Mouse (Mus musculus) G1E (cell line): ENCODE results near the gene Inafm2. TPM values are rescaled to one million over a fixed set of nuclear protein-coding genes. Genes with fewer than 3 reads are reported as not detected.
A peak's percentile ranks its signal among the peaks of the same experiment; 100 is the strongest.

Experiments
- ATAC-seq: 2 replicates; pipeline ENCODE4 v1.8.0; 2016; ENCODE audit warnings: mild to moderate bottlenecking; ENCODE audit not compliant: insufficient number of reproducible peaks, poor library complexity, low FRiP score, severe bottlenecking; ENCODE audit errors: extremely low read depth
- DNase-seq: peaks from one replicate; pipeline ENCODE4 v3.0.0; 2012; ENCODE audit warnings: low spot score
- H3K27me3 ChIP-seq: 2 replicates; pipeline ENCODE4 v1.6.1; 2012; ENCODE audit warnings: mild to moderate bottlenecking, low read length, inconsistent platforms; ENCODE audit not compliant: insufficient read depth
- H3K36me3 ChIP-seq: replicated peaks from 2 replicates; pipeline ENCODE3; 2012; ENCODE audit warnings: mild to moderate bottlenecking, inconsistent platforms
- H3K4me1 ChIP-seq: 2 replicates; pipeline ENCODE4 v1.6.1; 2012; ENCODE audit warnings: low read depth, low read length, inconsistent platforms, mixed read lengths; ENCODE audit not compliant: insufficient read depth
- H3K4me3 ChIP-seq: 2 replicates; pipeline ENCODE4 v1.5.1; 2012; ENCODE audit warnings: low read depth, mild to moderate bottlenecking, inconsistent platforms, low read length, moderate library complexity, mixed read lengths
- H3K9me3 ChIP-seq: replicated peaks from 2 replicates; pipeline ENCODE4 v1.6.1; 2012; ENCODE audit warnings: inconsistent platforms
- CTCF ChIP-seq: IDR thresholded peaks from 2 replicates; pipeline ENCODE4 v1.5.1; 2012; ENCODE audit warnings: low read depth, low read length, inconsistent platforms, mixed read lengths
- GATA1 ChIP-seq: IDR thresholded peaks from 2 replicates; pipeline ENCODE4 v1.6.1; 2012; ENCODE audit warnings: borderline replicate concordance, low read length, inconsistent platforms, mixed read lengths
- GATA2 ChIP-seq: IDR thresholded peaks from 2 replicates; pipeline ENCODE4 v1.6.1; 2012; ENCODE audit warnings: low read depth, low read length, inconsistent platforms, borderline replicate concordance
- POLR2AphosphoS5 ChIP-seq: IDR thresholded peaks from 2 replicates; pipeline ENCODE4 v1.6.1; 2012; ENCODE audit warnings: low read depth, low read length, inconsistent platforms; ENCODE audit not compliant: insufficient replicate concordance
- TAL1 ChIP-seq: conservative IDR thresholded peaks from 2 replicates; pipeline ENCODE4 v1.6.1; 2012; ENCODE audit warnings: low read depth, low read length, inconsistent platforms, mixed read lengths
- polyA plus RNA-seq: library from polyadenylated mRNA; stranded (reverse); fragments of >175 nt; gene quantifications from 2 replicates; pipeline ENCODE4 v1.2.3, GENCODE M21; 2012
- total RNA-seq, 2 experiments: library from RNA; stranded (forward) in 1 of 2; stranded (reverse) in 1 of 2; fragments of 200-1000 nt in 1 of 2; fragments of >200 nt in 1 of 2; fragmentation: Nextera tagmentation in 1 of 2; gene quantifications; 2 replicates each; pipeline ENCODE4 v1.2.3; 2014 to 2017

The Inafm2 gene
- total and polyA plus RNA-seq, 3 experiments: 14.8 to 24.8 (median 21.0) TPM

DNA sequence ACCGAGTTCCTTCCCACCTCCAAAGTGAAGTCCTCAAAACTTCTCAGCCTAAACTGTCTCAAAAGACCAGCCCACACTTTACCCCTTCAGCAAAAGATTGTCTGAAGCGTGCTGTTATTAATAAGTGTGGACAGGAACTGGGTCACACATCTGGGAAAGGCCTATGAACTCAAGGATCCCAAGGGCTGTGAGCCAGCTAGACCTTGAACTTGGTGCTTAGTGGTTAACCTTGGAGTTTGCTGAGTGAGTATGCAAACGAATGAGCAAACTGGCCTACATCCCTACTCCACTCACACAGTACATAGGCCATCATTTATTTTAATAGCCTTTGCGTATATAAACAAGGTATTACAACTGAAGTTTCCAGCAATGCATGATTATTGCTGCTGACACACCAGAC, 20.0 kb upstream of the Inafm2 start:
- H3K27me3 ChIP-seq: peaks cover 64% of the 10 kb centered on the region
- TF ChIP-seq GATA1 (no peak), CTCF (no peak), GATA2 (no peak), TAL1 (no peak), POLR2AphosphoS5 (no peak)
- no peaks in the 10 kb centered on the region for H3K36me3 ChIP-seq
- no peaks in the 10 kb centered on the region for H3K9me3 ChIP-seq
- ATAC-seq: no peak
- peaks cover 10% of the 10 kb centered on the region for H3K4me1 ChIP-seq
- H3K4me3 ChIP-seq: no peak overlapping the region
- no peak for DNase-seq

- H3K4me1 ChIP-seq: peaks cover 12% of the 10 kb centered on the region
- H3K27me3 ChIP-seq: peaks cover 67% of the 10 kb centered on the region
- no peak for DNase-seq
- no peak overlapping the region for H3K4me3 ChIP-seq
- ATAC-seq: no peak
- no peaks in the 10 kb centered on the region for H3K36me3 ChIP-seq
- H3K9me3 ChIP-seq: no peaks in the 10 kb centered on the region
- no peak for TF ChIP-seq GATA2
These were observed 18.7 kb upstream of the Inafm2 start for GRCm38 (mm10) chr2:118726873-118727272.

GRCm38 (mm10) chr2:118727911-118728310, 17.6 kb upstream of the Inafm2 start:
- no peak for ATAC-seq
- Histone ChIP-seq H3K4me3 (no peak overlapping the region), H3K27me3 (peaks cover 69% of the 10 kb centered on the region), H3K36me3 (no peaks in the 10 kb centered on the region), H3K9me3 (no peaks in the 10 kb centered on the region), H3K4me1 (peaks cover 12% of the 10 kb centered on the region)
- TF ChIP-seq POLR2AphosphoS5 (no peak), CTCF (no peak), GATA1 (no peak), GATA2 (no peak), TAL1 (no peak)
- no peak for DNase-seq

DNA sequence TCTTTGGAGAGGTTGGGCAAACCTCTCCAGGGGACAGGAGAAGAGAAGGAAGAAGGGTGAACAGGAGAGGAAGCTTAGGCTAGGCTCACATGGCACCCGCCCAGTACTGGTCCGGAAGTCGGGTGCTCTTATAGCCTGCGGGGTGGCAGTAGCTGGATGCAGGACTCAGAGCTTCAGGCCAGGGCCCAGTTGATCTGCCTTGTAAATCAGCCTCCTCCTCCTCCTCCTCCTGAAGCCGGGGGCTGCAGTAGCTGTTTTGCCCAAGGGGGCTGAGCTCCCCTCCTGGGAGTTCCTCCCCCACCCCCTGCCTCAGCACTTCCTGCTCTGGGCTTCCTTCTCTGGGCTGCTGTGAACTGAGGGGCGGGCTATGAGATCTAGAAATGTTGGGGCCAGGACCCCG, 17.2 kb upstream of the Inafm2 start, which contains the start of gene Plcb2:
TSS of gene Plcb2 (minus strand) at position 102 of the 400 bp plus-strand sequence.
- ATAC-seq: peak; percentile 24; the same call in 1 of the 2 replicates
- TF ChIP-seq TAL1: no peak
- peaks cover 66% of the 10 kb centered on the region for H3K27me3 ChIP-seq
- DNase-seq: no peak
- H3K36me3 ChIP-seq: no peaks in the 10 kb centered on the region
- H3K4me3 ChIP-seq: no peak within 1 kb of the TSS
- H3K9me3 ChIP-seq: no peaks in the 10 kb centered on the region
- H3K4me1 ChIP-seq: peaks cover 10% of the 10 kb centered on the region

DNA sequence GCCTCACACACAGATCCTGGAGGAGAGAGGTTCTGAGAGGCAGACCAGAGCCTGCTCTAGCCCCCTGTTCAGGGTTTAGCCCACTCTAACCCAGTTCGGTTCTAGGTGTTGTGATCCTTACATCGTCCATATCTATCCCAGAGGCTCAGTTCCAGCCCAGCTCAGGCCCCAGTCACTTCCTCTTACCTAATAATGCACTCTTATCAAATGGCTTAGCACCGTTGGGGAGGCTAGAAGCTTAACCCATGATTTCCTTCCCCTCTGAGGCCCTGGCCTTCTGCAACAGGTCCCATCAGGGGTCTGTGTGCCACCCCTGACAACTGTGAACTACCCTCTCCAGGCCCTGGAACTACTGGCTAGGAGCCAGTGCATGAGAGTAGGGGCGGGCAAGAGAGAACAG, 16.4 kb upstream of the Inafm2 start:
- Histone ChIP-seq H3K4me3 (no peak overlapping the region), H3K9me3 (no peaks in the 10 kb centered on the region), H3K4me1 (peaks cover 2% of the 10 kb centered on the region; the same call in 1 of the 2 replicates), H3K36me3 (no peaks in the 10 kb centered on the region), H3K27me3 (peaks cover 64% of the 10 kb centered on the region)
- DNase-seq (no peak), ATAC-seq (0 out of 2 replicates have a peak, but pooled peaks have one; percentile 11)
- TF ChIP-seq TAL1: no peak
- TF ChIP-seq GATA1: no peak
- TF ChIP-seq CTCF: no peak
- TF ChIP-seq GATA2: no peak
- no peak for TF ChIP-seq POLR2AphosphoS5

DNA sequence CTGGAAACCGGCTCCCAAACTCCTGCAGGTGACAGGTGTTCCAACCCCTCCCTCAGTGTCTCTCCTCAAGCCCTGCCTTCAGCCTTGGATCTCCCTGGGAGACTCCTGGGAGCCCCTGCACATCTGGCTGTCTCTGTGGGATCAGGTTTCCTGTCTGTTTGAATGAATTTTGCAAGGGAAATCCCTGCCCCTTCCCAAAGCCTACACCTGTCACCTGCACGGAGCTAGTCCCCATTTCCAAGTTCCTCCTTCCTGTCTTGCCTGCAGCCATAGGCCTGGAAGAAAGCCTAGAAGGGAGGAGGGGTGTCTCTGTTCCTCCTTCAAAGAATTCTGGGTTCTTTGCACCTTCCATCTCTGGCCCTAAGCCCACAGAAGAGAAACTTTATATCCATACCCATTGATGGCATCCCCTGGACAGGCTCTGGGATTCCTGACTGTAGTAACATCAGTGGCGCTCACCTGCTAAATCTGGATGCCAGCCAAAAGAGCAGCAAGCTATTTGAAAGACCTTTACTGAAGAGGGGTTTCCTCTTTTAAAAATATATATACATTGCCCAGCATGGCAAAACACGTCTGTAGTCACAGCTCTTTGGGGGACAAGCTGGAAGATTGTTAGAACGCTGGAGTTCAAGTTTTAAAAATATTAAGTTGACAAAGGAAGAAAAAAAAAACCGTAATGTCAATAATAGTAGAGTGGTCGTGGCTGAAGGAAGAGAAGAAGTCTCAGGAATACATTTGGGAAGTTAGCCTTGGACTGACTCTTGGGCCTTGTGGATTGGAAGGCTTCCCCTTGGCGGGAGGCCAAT, 15.5 kb upstream of the Inafm2 start:
- Histone ChIP-seq H3K27me3 (peaks cover 63% of the 10 kb centered on the region), H3K4me3 (no peak overlapping the region), H3K9me3 (no peaks in the 10 kb centered on the region), H3K4me1 (peaks cover 2% of the 10 kb centered on the region; the same call in 1 of the 2 replicates), H3K36me3 (no peaks in the 10 kb centered on the region)
- ATAC-seq (no peak), DNase-seq (no peak)
- TF ChIP-seq POLR2AphosphoS5 (no peak), GATA1 (no peak), TAL1 (no peak), GATA2 (no peak), CTCF (no peak)

DNA sequence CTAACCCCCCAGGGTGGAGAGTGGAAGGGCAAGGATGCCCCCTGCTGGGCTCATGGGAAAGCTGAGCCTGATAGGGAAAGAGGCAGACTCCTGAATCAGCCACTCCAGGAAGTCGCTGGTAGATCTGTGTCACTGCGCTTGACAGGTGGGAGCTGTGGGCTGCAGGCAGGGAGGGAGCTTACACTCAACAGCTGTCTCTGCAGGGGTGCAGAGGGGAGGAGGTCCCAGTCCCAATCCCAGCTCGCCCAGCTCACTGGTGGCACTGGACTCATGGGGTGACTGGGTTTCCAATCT, 15.0 kb upstream of the Inafm2 start:
- H3K27me3 ChIP-seq: peaks cover 58% of the 10 kb centered on the region
- H3K9me3 ChIP-seq: no peaks in the 10 kb centered on the region
- 0 out of 2 replicates have a peak, but pooled peaks have one; percentile 10 for TF ChIP-seq CTCF
- TF ChIP-seq POLR2AphosphoS5: no peak
- H3K4me1 ChIP-seq: peaks cover 2% of the 10 kb centered on the region; the same call in 1 of the 2 replicates
- DNase-seq (peak; percentile 27), ATAC-seq (0 out of 2 replicates have a peak, but pooled peaks have one; percentile 28)
- H3K4me3 ChIP-seq: no peak overlapping the region
- no peaks in the 10 kb centered on the region for H3K36me3 ChIP-seq
